Comparison of ENCODE assay signal across 12 mouse cellular contexts in genomic region chr11:112107314-112107713, GRCm38 (mm10).
DNase-seq lines count a peak whose midpoint lies in the region; ATAC-seq and TF ChIP-seq lines count a peak whose summit lies in the region.
"Had no signal": no experiment of that assay in that cellular context is flagged by ENCODE, and none has a peak within 500 bp of the region (broad histone marks: within the 10 kb centered on the region; RNA-seq: fewer than 3 reads in every experiment).

No protein-coding gene starts in this region.

- H3ac ChIP-seq in myocyte (ENCODE audit: control insufficient read depth, insufficient read length) = no peak overlapping the region

- DNase-seq in frontal cortex, postnatal 25 days (ENCODE audit: low spot score in 2 of 2) = no peak
- peak; percentile 57 for DNase-seq in lung, embryonic 14.5 days
- DNase-seq in lung, postnatal 14 days = no peak
- peak; percentile 18 for DNase-seq in brain, embryonic 14.5 days (ENCODE audit: low read depth)
- no peak for DNase-seq in B cell, adult 2 months
- no peak for DNase-seq in adrenal gland, adult 18-20 months (ENCODE audit: low spot score in 2 of 2)
- DNase-seq: cerebellum, adult 11-12 months; heart, postnatal 36 days had no signal

- H3K36me3 ChIP-seq in lung, embryonic 14.5 days (ENCODE audit: insufficient read depth) = no peaks in the 10 kb centered on the region
- no peaks in the 10 kb centered on the region for H3K36me3 ChIP-seq in myocyte (ENCODE audit: control insufficient read depth, insufficient read depth)

- no peaks in the 10 kb centered on the region for H3K9me3 ChIP-seq in lung, embryonic 14.5 days (ENCODE audit: low read depth, low read length)

- no peak overlapping the region for H3K4me2 ChIP-seq in lung, embryonic 14.5 days
- peak overlapping the region; percentile 47 for H3K4me2 ChIP-seq in myocyte (ENCODE audit: low read depth)
- H3K4me2 ChIP-seq: liver, embryonic 11.5 days had no signal

- no peaks in the 10 kb centered on the region for H3K27me3 ChIP-seq in lung, embryonic 14.5 days (ENCODE audit: insufficient read depth, low read length)
- H3K27me3 ChIP-seq in myocyte (ENCODE audit: control insufficient read depth, insufficient read depth, insufficient read length) = no peaks in the 10 kb centered on the region

- no peak overlapping the region for H3K4me3 ChIP-seq in lung, embryonic 14.5 days (ENCODE audit: low read depth, low read length)
- H3K4me3 ChIP-seq in myocyte = no peak overlapping the region

- H3K79me2 ChIP-seq in myocyte (ENCODE audit: control insufficient read depth, insufficient read depth) = no peaks in the 10 kb centered on the region

- H3K9ac ChIP-seq in lung, embryonic 14.5 days = no peak overlapping the region

- no peak overlapping the region for H3K27ac ChIP-seq in lung, embryonic 14.5 days (ENCODE audit: low read depth)

- TF ChIP-seq POLR2A in brain, embryonic 14.5 days (IDR thresholded peaks at IDR 0.05; ENCODE audit: borderline replicate concordance, extremely low read depth, insufficient read depth, insufficient read length, poor library complexity, severe bottlenecking) = no peak
- TF ChIP-seq POLR2A in myocyte (IDR thresholded peaks at IDR 0.05; ENCODE audit: insufficient read length, low read depth) = no peak

- WGBS in lung, embryonic 14.5 days = 26% methylated on average over 7 of the region's 7 CpGs

- TF ChIP-seq CTCF in lung, embryonic 14.5 days (IDR thresholded peaks at IDR 0.05; ENCODE audit: low read depth) = no peak
- no peak for TF ChIP-seq CTCF in brain, embryonic 14.5 days (IDR thresholded peaks at IDR 0.05; ENCODE audit: borderline replicate concordance, extremely low read depth, insufficient read depth, insufficient read length)

- ATAC-seq in frontal cortex, adult (ENCODE audit: low TSS enrichment) = peak; percentile 94
- ATAC-seq in lung, embryonic 14.5 days (ENCODE audit: insufficient read depth) = peak; percentile 65
- ATAC-seq: inflammation-experienced regulatory T-cells, adult 6 months had no signal

- H3K4me1 ChIP-seq in lung, embryonic 14.5 days (ENCODE audit: insufficient read depth) = peaks cover 3% of the 10 kb centered on the region

TF ChIP-seq in myocyte, 11 proteins besides CTCF, POLR2A, EP300 and RAD21:
- TF ChIP-seq MAX (IDR thresholded peaks at IDR 0.05; ENCODE audit: low read depth) (no peak), MYOG (IDR thresholded peaks at IDR 0.05; ENCODE audit: control insufficient read depth in 1 of 3, insufficient read depth in 1 of 3, insufficient read length in 2 of 3, low read depth in 2 of 3) (no peak), TCF3 (IDR thresholded peaks at IDR 0.05; ENCODE audit: insufficient read length, low read depth) (no peak), USF1 (IDR thresholded peaks at IDR 0.05; ENCODE audit: low read depth) (no peak), REST (IDR thresholded peaks at IDR 0.05; ENCODE audit: insufficient read depth, insufficient read length) (no peak), TCF12 (IDR thresholded peaks at IDR 0.05; ENCODE audit: insufficient read depth, poor library complexity, severe bottlenecking) (no peak), CEBPB (IDR thresholded peaks at IDR 0.05; ENCODE audit: insufficient read depth, poor library complexity, severe bottlenecking) (0 out of 2 replicates have a peak, but pooled peaks have one; percentile 13)

Comparison
In these comparisons a context has a peak if more than half of its experiments do, and no peak if none do; other contexts are left out.
1. DNase-seq: peak in lung, embryonic 14.5 days (single experiment) and brain, embryonic 14.5 days (single experiment); none in frontal cortex, postnatal 25 days (0 of 2), lung, postnatal 14 days (single experiment), B cell, adult 2 months (0 of 2) and adrenal gland, adult 18-20 months (0 of 2).